Mouse (Mus musculus): Measurements from ENCODE around the gene Gpr61.

The Gpr61 gene

DNA sequence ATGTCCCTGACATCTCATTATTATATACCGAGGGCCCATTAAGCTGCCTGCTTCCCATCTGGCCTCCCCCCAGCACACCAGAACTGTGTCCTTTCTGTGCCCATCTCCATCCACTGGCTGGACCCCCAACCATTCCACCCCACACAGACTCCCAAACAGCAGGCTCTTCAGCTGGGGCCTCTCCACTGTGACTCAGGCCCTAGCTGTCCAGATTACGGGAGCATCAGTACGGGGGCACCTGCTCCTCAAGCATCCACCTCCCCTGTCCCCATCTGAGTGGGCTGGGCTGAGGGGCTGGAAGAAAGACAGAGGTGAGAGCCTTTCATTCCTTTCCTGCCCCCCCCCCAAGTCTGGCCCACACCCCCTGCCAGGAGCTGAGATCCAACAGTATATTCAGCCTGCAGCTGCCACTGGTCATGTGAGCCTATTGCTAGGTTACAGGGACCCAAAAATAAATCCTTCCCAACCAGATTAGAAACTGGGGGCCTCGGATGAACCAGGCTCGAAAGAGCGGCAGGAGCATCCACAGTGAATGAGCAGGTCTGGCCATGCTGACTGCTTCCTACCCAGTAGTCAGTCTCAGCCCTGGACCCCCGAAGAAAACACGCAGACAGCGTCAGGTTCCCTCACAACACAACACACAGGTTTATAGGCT lies 3.8 kb upstream of the Gpr61 start:
- CTCF ChIA-PET = interaction anchor here in 3 of 4 experiments (0.6 to 2.0 kb wide), 9 partner anchors 11 to 455 kb away, joined by 3 to 8 read pairs (median 4); partner anchors contain the start of gene Amigo1 (in 1 of the 3)
- POLR2A ChIA-PET = interaction anchor here in 2 of 4 experiments (0.5 to 1.1 kb wide), 4 partner anchors 14 to 98 kb away, joined by 3 to 4 read pairs (median 3); partner anchors contain the start of gene Psma5 (in 1 of the 2)

DNA sequence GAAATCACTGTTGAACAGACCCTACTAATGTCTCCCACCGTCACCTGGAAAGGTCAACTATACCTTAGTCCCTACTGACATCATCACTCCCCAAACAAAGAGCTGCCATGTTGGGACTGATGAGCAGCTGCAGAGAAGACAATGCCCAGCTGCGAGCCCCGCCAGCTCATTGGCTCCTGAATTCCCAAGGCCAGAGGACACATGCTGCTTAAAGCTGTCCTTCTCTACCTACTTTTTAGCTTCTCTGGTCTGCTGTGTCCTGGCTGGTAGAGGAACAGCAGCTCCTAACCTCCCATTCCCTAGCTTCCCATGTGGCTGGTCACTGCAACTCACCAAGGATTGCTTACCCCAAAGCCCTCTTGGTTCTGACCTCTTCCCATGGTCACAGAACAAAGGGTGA lies 2.4 kb downstream of the Gpr61 start:
- ChIA-PET CTCF (interaction anchor here in 1 of 4 experiments (0.8 to 1.4 kb wide), 2 partner anchors 13 to 58 kb away, joined by 3 to 4 read pairs; partner anchors contain the start of gene Atxn7l2), POLR2A (interaction anchor here in 1 of 4 experiments (0.6 kb wide), 1 partner anchor 235 kb away, joined by 5 read pairs; no protein-coding TSS in a partner anchor)

DNA sequence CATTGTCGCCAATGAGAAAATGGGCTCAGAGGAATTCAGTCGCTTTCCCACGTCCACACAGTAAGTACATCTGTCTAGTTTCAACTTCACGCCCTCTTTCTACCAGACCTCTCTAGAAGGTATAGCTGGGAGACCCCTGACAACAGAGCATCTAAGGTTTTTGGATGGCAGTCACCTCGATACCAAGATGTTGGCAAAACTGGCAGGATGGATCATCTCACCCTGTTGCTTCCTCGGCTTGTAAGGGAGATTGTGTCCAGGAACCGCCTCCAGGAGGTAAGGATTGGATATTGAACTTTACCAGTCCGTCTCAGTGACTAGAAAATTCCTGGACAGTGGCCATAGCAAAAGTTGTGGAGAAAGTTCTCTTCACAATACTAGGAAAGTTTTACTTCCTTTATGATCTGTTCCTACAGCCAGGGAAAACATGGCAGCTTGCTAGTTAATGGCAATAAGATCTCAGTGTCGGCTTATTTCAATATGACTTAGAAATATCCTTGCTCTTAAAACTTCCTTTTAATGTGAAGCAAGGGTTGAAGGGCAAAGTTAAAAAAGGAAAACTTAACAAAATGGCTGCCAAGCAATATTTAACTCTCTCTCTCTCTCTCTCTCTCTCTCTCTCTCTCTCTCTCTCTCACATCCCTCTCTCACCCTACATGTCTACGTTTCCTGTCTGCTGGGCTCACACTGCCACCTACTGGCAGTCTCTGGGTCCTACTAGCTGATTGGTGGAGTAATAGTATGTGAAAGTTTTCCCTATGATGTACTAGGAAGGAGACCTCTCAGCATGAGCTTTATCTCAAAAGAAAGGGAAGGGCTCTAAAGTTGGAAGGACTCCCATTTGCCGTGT lies 7.1 kb downstream of the Gpr61 start:
- ChIA-PET POLR2A (interaction anchor here (0.6 to 3.6 kb wide), 30 partner anchors 8 to 451 kb away, joined by 3 to 29 read pairs (median 3); partner anchors contain the start of genes Ampd2 (in 2 of the 4), Gstm7 (in 2 of the 4), Ahcyl1 (in 1 of the 4) and Atxn7l2 (in 1 of the 4)), CTCF (interaction anchor here (0.5 to 3.5 kb wide), 65 partner anchors 8 to 1194 kb away, joined by 3 to 52 read pairs (median 4); partner anchors contain the start of genes Gstm7 (in 2 of the 4), Ahcyl1 (in 1 of the 4), Gstm1 (in 1 of the 4) and Gstm6 (in 1 of the 4))

DNA sequence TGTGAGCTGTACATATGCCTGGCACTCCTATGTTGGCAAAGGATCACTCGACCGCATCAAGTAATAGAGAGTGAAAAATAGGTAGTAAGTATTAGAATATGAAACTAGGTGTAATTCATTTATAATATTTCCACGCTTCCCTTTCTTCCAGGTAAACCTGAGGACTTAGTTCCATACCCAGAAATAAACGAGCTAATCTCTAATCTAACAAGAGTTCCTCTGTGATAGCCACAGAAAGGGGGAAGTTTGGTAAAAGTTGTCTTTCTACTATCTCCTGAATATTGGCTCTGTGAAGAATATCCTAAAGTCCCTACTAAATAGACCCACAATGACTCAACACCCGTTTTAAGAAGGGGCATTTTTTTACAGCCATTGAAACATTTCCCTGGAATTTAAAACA lies 8.0 kb downstream of the Gpr61 start:
- POLR2A ChIA-PET = interaction anchor here in 3 of 4 experiments (0.7 to 3.6 kb wide), 65 partner anchors 9 to 813 kb away, joined by 3 to 29 read pairs (median 5); partner anchors contain the start of genes Ahcyl1 (in 2 of the 3), Ampd2 (in 2 of the 3), Atxn7l2 (in 2 of the 3) and Cyb561d1 (in 2 of the 3)
- CTCF ChIA-PET = interaction anchor here in 3 of 4 experiments (0.8 to 3.5 kb wide), 14 partner anchors 9 to 297 kb away, joined by 3 to 52 read pairs (median 4); partner anchors contain the start of genes Gstm6 (in 2 of the 3) and Atxn7l2 (in 1 of the 3)

DNA sequence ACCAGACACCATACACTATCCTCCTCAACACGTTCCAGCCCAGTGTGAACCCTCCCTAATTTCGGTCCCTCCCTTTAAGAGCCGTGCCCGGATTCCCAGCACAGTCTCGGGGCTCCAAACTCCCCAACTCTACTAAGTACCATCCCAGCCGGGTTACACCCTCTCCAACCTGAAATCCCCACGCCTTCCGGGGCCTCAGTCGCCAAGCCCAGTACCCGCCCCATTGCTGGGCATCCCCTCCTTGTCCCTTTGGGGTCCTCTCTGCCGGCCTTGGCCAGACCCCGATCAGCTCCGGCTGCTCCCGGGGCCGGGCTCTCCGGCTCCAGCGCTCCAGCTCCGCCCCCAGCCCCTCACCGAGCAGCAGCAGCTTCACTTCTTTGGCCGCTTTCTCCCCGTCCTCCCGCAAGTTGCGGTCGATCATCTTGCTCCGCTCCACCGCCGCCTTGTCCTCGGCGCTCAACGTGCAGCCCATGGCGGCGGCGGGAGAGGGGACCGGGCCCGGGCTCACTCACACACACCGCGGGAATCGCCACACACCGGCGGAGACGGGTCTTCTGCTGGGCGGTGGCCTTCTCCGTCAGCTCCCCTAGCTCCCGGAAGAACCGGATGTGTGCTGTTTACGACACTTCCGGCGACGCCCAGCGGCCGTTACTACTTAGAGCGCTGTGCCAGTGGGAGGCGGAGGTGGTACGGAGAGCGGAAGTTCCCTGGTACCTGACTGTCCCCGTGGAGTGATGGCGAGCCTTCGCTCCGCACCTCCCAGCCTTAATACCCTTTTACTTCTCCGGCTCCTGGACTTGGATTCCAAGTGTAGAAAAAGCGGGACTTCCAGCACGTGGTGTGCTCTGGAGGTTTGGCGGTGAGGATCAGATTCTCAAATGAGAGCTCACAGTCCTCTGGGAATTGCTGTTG lies 8.9 kb downstream of the Gpr61 start, which contains the start of gene Gnai3:
Gene Gnai3 (minus strand): TSS at position 613 of the 912 bp plus-strand sequence.
- ChIA-PET CTCF (interaction anchor here in 3 of 4 experiments (0.5 to 3.5 kb wide), 26 partner anchors 9 to 347 kb away, joined by 3 to 52 read pairs (median 3); partner anchors contain the start of genes Gstm6 (in 2 of the 3), Atxn7l2 (in 1 of the 3), Cyb561d1 (in 1 of the 3) and Gstm1 (in 1 of the 3)), POLR2A (interaction anchor here (0.5 to 3.6 kb wide), 104 partner anchors 8 to 812 kb away, joined by 3 to 29 read pairs (median 4); partner anchors contain the start of genes Gpr61 (in 3 of the 4), Gstm7 (in 3 of the 4), Ahcyl1 (in 2 of the 4) and Ampd2 (in 2 of the 4))

DNA sequence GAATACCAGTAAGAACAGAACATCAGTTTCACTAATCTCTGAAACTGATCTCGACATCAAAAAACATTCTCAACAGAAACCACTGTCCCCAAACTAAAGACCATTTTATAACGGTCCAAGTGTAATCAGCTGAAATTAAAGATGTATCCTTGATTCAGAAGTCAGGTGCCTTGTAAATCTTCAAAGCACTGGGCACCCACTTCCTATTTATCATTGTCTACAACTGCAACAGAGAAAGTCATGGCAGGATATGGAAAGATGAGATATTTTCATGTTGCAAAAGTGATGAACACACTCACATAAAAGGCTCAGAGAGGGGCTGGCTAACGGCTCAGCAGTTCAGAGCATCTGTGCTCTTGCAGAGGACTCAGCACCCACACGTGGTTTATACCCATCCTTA lies 13.9 kb downstream of the Gpr61 start:
- ChIA-PET POLR2A (interaction anchor here in 1 of 4 experiments (0.6 kb wide), 1 partner anchor 247 kb away, joined by 4 read pairs; no protein-coding TSS in a partner anchor), CTCF (no interaction called here)

DNA sequence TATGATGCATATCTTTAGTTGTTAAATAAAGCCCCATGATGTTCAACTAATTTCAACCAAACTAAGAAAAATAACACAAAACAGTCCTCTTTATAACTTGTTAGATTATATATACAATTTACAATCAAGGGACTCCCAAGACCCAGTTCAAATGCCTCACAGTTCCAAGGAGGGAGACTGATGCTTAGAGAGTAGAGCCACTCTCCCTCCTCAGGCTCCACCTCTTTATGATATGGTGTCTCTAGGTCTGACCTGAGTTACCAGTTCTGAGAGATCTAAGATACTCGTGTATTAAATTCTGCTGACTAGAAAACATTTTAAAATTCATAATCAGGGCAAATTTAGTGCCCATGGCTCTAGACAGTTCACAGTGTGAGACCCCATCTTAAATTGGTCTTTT lies 15.6 kb downstream of the Gpr61 start:
- CTCF ChIA-PET = no interaction called here

DNA sequence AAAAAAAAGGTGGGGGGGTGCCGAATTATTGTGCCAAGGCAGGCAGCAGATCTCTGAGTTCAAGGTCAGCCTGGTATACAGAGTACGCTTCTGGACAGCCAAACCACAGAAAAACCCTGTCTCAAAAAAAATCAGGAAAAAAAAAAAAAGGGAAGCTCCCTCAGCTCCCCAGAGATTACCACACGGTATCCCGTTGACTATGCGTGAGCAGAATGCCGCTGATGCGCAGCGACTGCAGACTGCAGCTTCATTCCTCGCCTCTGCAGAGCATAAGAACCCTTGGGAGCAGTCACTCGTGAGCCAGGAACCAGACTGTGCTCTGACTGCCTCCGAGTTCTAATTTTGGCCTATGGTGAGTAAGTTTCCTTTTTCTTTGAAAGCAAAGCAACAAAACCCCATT lies 20.0 kb downstream of the Gpr61 start:
- ChIA-PET POLR2A (interaction anchor here (0.6 to 1.9 kb wide), 7 partner anchors 11 to 400 kb away, joined by 3 to 15 read pairs (median 5); partner anchors contain the start of gene Gnai3 (in 1 of the 4)), CTCF (interaction anchor here in 2 of 4 experiments (0.6 to 1.2 kb wide), 4 partner anchors 11 to 443 kb away, joined by 3 to 5 read pairs (median 4); partner anchors contain the start of gene Gnai3 (in 1 of the 2))

More for the DNA sequence above, 15.6 kb downstream of the Gpr61 start:
- POLR2A ChIA-PET = no interaction called here

DNA sequence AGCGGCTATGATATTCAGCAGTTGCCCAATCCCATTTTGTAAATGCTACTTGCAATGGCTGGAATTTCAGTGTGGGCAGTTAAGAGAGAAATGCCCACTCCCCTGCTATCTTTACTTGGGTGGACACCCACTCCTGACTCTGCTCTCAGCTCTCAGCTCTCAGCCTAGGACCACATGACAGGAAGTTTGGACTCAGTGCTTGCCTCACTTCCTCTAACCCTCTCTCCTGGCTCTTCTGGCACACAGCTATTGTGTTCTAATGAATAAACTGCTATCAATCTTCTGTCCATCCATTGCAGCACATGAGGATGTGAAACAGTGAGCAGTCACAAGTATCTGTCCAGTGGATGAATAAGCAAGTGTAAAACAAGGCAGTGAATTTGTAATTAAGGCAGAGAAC lies 22.2 kb downstream of the Gpr61 start:
- POLR2A ChIA-PET = interaction anchor here in 2 of 4 experiments (3.5 to 4.2 kb wide), 2 partner anchors 13 kb away, joined by 16 to 18 read pairs; partner anchors contain the start of gene Gnai3 (in 2 of the 2)
- CTCF ChIA-PET = no interaction called here

DNA sequence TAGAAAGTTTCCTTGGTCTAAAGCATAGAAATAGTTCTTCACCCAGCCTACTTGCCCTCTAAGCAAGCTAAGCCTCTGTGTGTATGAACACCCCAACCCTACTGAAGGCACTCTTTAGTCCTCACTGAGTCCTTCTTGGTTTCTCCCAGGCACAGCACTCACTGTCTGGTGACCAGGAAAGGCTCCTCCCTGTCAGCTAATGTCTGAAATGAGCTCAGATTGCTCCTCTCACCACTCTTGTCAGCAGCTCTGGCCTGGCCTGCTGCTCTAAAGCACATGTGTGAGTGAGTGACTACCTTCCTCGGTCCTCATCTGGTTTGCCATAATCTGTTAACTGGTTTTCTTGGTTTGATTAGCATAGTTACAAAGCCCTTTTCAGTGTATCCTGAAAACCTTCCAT lies 22.9 kb downstream of the Gpr61 start:
- POLR2A ChIA-PET = interaction anchor here in 3 of 4 experiments (0.6 to 4.2 kb wide), 5 partner anchors 14 to 126 kb away, joined by 3 to 18 read pairs (median 4); partner anchors contain the start of gene Gnai3 (in 2 of the 3)
- CTCF ChIA-PET = interaction anchor here in 1 of 4 experiments (1.4 kb wide), 1 partner anchor 62 kb away, joined by 3 read pairs; no protein-coding TSS in a partner anchor

DNA sequence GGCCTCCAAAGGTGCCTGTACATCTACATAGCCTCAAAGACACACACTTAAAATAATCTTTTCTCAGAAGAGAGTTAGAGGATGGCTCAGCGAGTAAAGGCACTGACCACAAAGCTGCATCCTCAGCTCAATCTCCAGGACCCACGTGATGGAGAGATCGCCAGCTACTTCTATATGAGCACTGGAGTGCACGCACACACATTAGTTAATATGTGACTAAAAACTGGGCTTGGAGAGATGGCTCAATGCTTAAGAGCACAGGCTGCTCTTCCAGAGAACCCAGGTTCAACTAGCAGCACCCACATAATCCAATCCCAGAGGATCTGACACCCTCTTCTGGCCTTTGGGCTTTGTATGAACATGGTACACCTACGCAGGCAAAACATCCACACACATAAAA lies 23.5 kb downstream of the Gpr61 start:
- ChIA-PET POLR2A (interaction anchor here in 3 of 4 experiments (0.5 to 4.2 kb wide), 7 partner anchors 14 to 187 kb away, joined by 3 to 18 read pairs (median 4); partner anchors contain the start of gene Gnai3 (in 2 of the 3)), CTCF (interaction anchor here in 2 of 4 experiments (0.5 to 1.4 kb wide), 3 partner anchors 45 to 213 kb away, joined by 3 read pairs; partner anchors contain the start of gene Ampd2 (in 1 of the 2))

DNA sequence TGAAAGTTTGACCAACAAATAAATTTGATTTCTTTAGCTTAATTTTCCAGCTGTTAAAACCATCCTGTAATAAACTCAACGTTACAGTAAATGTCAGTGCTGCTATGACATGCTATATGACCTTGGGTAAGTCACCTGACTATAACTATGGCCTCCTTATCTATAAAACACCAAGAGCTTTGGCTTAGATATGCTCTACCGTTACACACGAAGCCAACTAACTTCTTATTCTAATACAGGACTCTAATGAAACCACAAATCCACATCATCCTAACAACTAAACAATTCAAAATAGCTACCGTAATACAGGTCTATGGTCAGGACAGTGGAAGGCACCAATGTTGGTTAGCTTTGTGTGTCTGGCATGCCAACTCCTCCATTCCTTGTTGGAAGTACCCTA lies 24.9 kb downstream of the Gpr61 start:
- POLR2A ChIA-PET = interaction anchor here in 3 of 4 experiments (0.6 to 4.2 kb wide), 5 partner anchors 16 to 61 kb away, joined by 3 to 18 read pairs (median 4); partner anchors contain the start of gene Gnai3 (in 3 of the 3)
- CTCF ChIA-PET = no interaction called here

DNA sequence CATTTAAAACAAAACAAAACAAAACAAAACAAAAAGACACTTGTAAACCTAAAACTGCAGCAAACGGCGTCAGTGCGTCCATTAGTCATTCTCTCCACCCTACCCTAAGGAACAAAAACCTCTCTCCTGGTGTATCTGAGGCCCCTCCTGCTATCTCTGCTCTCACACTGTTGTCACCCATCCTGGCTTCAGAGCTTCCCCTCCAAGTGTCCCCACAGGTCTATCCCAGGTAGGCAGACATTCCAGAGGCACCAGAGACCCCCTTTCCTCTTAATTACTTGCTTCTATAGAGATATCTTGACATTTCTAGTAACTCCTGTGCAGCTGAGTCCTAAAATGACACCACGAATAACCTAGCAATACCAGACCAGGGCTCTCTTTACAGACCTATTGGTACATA lies 25.3 kb downstream of the Gpr61 start:
- CTCF ChIA-PET = no interaction called here
- POLR2A ChIA-PET = interaction anchor here in 2 of 4 experiments (2.1 to 4.2 kb wide), 3 partner anchors 16 to 60 kb away, joined by 4 to 18 read pairs (median 16); partner anchors contain the start of gene Gnai3 (in 2 of the 2)

DNA sequence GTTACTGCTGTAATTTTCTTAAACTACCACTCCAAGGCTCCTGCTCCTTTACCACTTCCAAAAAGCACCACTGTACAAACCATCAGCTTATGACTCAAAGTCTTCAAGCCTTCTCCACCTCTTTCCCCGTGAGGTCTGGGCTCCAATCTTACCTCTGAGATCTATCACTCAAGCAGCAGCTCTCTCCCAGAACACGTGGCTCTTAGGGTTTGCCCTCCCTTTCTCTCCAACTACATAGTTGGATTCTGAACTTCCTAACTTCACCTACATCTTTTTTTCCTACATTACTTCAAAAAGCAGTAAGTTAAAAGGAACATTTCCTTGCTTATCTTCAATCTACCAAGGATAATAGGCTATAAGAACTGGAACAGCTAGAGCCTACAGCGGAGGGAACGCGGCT lies 26.2 kb downstream of the Gpr61 start:
- ChIA-PET CTCF (interaction anchor here in 1 of 4 experiments (1.2 kb wide), 1 partner anchor 36 kb away, joined by 4 read pairs; no protein-coding TSS in a partner anchor), POLR2A (interaction anchor here in 1 of 4 experiments (0.8 to 1.0 kb wide), 3 partner anchors 10 to 36 kb away, joined by 3 to 4 read pairs (median 3); no protein-coding TSS in a partner anchor)

DNA sequence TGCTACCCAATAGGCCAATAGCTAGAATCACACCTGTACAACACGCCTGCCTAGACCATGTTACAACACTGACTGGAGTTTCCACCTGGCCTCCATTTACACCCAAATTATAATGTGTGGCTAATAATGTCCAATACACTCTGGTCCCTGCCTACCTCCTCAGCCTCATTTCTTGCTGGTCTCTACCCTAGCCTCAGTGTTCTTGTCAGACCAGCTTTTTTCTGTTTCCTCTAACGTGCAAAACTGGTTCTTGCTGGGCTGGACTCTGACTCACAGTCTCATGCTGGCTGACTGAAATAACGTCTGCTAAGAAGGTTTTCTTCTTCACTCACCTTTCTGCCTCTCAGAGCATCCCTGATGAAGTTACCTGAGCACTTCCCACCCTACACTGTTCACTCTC lies 28.4 kb downstream of the Gpr61 start:
- ChIA-PET CTCF (interaction anchor here in 1 of 4 experiments (1.4 kb wide), 1 partner anchor 11 kb away, joined by 3 read pairs; no protein-coding TSS in a partner anchor), POLR2A (interaction anchor here in 1 of 4 experiments (2.3 kb wide), 1 partner anchor 10 kb away, joined by 5 read pairs; no protein-coding TSS in a partner anchor)

DNA sequence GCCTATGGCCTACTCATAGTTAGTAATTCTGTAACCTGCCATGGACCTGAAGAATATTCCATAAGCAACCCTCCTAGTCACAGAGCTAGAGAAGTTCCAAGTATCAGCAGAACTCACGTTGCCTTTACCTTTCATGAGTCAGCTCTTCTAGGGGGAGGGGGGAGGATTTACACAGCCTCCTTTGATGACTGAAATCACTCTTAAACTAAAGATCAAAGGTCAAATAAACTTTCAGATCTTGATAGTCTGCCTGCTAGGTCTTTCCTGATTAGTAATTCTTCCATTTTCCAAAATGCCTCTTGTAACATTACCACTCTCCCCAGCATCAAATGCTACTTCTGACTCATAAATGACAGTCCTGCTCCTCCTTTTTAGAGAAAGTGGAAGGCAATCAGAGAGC lies 30.6 kb downstream of the Gpr61 start:
- ChIA-PET POLR2A (interaction anchor here in 1 of 4 experiments (1.5 kb wide), 1 partner anchor 21 kb away, joined by 5 read pairs; the partner anchor contains the start of gene Gnai3), CTCF (interaction anchor here in 1 of 4 experiments (0.6 kb wide), 1 partner anchor 158 kb away, joined by 3 read pairs; no protein-coding TSS in a partner anchor)

Measured in embryonic stem cell, embryonic (primary cell).